Mouse (Mus musculus) heart, embryonic 16.5 days (tissue): ENCODE measurements at regions not wholly inside any gene's neighbourhood (a gene's known extent, or its start where the extent isn't known, plus 50 kb on each side); places are given as distances from the start of the nearest gene placed in this dataset.

Experiments used
- ATAC-seq: fragments of 200-750 bp; cut with Nextera tagmentation; replicated peaks from 2 replicates; pipeline ENCODE4 v1.8.0; 2017; ENCODE audit warnings: moderate number of reproducible peaks; ENCODE audit not compliant: insufficient read depth, low FRiP score; ENCODE audit errors: extremely low read depth
- H3K27ac ChIP-seq: fragments of 300-500 bp; sonication (generic); 2 replicates; pipeline ENCODE4 v1.5.1; 2014; ENCODE audit warnings: mild to moderate bottlenecking, low read length, control low read depth, moderate library complexity
- H3K27me3 ChIP-seq: fragments of 300-500 bp; sonication (generic); 2 replicates; pipeline ENCODE4 v1.6.1; 2014; ENCODE audit warnings: low read length, mixed read lengths; ENCODE audit not compliant: control insufficient read depth, insufficient read depth
- H3K36me3 ChIP-seq: fragments of 300-500 bp; sonication (generic); 2 replicates; pipeline ENCODE4 v1.6.1; 2014; ENCODE audit not compliant: control insufficient read depth, insufficient read depth
- H3K4me1 ChIP-seq: fragments of 300-500 bp; sonication (generic); 2 replicates; pipeline ENCODE4 v1.6.1; 2014; ENCODE audit warnings: low read length, mixed read lengths; ENCODE audit not compliant: control insufficient read depth, insufficient read depth
- H3K4me2 ChIP-seq: fragments of 300-500 bp; sonication (generic); 2 replicates; pipeline ENCODE4 v1.6.1; 2014; ENCODE audit warnings: low read depth, mild to moderate bottlenecking, control low read depth, low read length
- H3K4me3 ChIP-seq: fragments of 300-500 bp; sonication (generic); 2 replicates; pipeline ENCODE4 v1.5.1; 2014; ENCODE audit warnings: mild to moderate bottlenecking, control low read depth, low read length
- H3K9ac ChIP-seq: fragments of 300-500 bp; sonication (generic); 2 replicates; pipeline ENCODE4 v1.6.1; 2014; ENCODE audit warnings: low read length, control low read depth
- H3K9me3 ChIP-seq: fragments of 300-500 bp; sonication (generic); replicated peaks from 2 replicates; pipeline ENCODE4 v1.6.1; 2016; ENCODE audit warnings: low read length; ENCODE audit not compliant: control insufficient read depth
- WGBS: fragments of 180-500 bp; shearing (Covaris S2); extraction: QIAGEN DNeasy Blood & Tissue Kit; methylation state at CpG from one replicate; pipeline ENCODE4 v1.1.7; 2014; 5-methylcytosine and 5-hydroxymethylcytosine counted together

- H3K36me3 ChIP-seq = no peaks in the 10 kb centered on the region
- H3K9me3 ChIP-seq = no peaks in the 10 kb centered on the region
- whole genome bisulfite sequencing = 24% methylated on average over 4 of the region's 5 CpGs
- H3K4me3 ChIP-seq = no peak overlapping the region
- no peak overlapping the region for H3K9ac ChIP-seq
- H3K27ac ChIP-seq = no peak overlapping the region
- no peaks in the 10 kb centered on the region for H3K27me3 ChIP-seq
- H3K4me1 ChIP-seq = no peaks in the 10 kb centered on the region
- no peak for ATAC-seq
- H3K4me2 ChIP-seq = no peak overlapping the region
These were observed 191.8 kb upstream of the Gcfc2 start for GRCm38 (mm10) chr6:81731631-81732030.

DNA sequence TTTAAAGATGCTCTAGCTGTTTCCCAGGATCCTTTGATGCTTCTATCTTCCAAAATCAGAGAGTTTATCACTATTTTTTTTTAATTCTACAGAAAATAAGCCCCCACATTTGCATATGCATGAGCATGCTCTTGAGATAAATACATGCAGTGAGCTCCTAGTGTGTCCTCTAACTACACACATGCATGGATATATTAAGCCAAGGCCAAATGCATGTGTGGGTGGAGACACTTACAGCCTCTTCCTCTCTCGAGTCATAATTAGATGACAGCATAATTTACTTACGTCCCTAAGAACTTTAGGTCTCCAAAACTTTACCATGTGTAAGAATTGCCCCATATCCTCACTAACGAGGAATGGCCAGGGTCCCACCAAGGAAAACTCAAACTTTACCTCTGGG, 189.9 kb upstream of the Gcfc2 start:
- WGBS = 81% methylated on average over 3 of the region's 3 CpGs
- ATAC-seq = no peak
- H3K4me3 ChIP-seq = no peak overlapping the region
- no peaks in the 10 kb centered on the region for H3K4me1 ChIP-seq
- no peak overlapping the region for H3K27ac ChIP-seq
- H3K9ac ChIP-seq = no peak overlapping the region
- H3K36me3 ChIP-seq = no peaks in the 10 kb centered on the region
- no peaks in the 10 kb centered on the region for H3K9me3 ChIP-seq
- H3K27me3 ChIP-seq = no peaks in the 10 kb centered on the region
- H3K4me2 ChIP-seq = no peak overlapping the region

DNA sequence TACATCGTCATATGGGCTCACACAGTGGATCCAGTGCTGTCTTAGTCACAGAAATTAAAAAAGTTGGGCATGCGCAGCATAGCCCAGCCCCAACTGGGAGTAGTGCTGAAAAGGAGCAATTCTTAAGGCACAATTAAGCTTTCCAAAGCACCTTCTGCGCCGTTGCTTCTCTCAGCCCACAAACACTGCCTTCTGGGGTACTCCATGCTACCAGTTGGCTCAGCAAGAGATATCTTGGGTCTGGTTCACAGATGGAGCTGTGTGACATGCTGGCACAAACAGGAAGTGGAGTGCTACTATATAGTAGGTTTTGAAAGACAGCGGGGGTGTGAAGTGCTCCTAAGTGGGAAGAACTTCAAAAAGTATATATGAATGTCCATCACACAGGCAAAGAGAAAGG, 185.0 kb upstream of the Gcfc2 start:
- WGBS = 94% methylated on average over 5 of the region's 5 CpGs
- no peak overlapping the region for H3K4me3 ChIP-seq
- no peak overlapping the region for H3K4me2 ChIP-seq
- ATAC-seq = no peak
- H3K36me3 ChIP-seq = no peaks in the 10 kb centered on the region
- H3K9me3 ChIP-seq = no peaks in the 10 kb centered on the region
- H3K27me3 ChIP-seq = no peaks in the 10 kb centered on the region
- H3K4me1 ChIP-seq = no peaks in the 10 kb centered on the region
- no peak overlapping the region for H3K27ac ChIP-seq
- no peak overlapping the region for H3K9ac ChIP-seq

DNA sequence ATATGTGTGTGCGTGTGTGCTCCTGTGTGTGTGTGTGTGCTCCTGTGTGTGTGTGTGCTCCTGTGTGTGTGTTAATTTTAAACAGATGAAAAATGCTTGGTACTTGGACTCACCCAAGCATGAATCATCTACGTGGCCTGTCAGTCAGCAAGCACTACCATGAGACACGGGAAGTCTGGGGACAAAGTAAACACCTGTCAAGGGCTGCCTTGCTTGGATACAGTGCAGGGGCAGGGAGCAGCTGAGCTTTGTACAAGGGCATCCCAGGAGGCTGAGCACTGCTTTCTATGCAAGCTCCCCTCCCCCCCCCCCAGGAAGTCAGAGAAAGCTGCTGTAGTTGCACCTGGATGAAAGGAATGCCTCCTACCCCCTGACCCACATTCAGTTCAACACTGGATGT, 173.8 kb upstream of the Gcfc2 start:
- no peaks in the 10 kb centered on the region for H3K9me3 ChIP-seq
- H3K4me1 ChIP-seq = no peaks in the 10 kb centered on the region
- H3K4me3 ChIP-seq = no peak overlapping the region
- H3K36me3 ChIP-seq = no peaks in the 10 kb centered on the region
- no peak overlapping the region for H3K9ac ChIP-seq
- no peaks in the 10 kb centered on the region for H3K27me3 ChIP-seq
- no peak overlapping the region for H3K27ac ChIP-seq
- H3K4me2 ChIP-seq = no peak overlapping the region
- 45% methylated on average over 3 of the region's 3 CpGs for WGBS
- ATAC-seq = no peak

DNA sequence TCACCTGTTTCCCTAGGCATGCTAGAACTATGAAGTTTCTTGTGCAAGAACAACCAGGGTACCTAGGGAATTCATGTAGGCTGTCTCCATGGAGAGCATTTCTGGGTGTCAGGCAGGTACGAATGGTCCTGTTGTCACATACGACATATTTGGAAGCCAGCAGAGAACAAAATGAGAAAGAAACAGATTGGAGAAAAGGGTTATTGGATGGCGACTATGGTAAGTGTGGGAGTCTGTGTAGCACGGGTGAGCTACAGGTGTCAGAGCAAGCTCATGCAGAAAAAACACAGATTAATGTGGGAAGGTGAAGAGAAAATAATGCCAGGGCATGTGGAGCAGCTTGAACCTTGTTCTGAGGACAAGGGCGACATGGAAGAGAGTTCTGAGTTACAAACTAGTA, 171.8 kb upstream of the Gcfc2 start:
- no peak overlapping the region for H3K9ac ChIP-seq
- WGBS = 90% methylated on average over 5 of the region's 5 CpGs
- no peak overlapping the region for H3K4me2 ChIP-seq
- no peak for ATAC-seq
- H3K4me3 ChIP-seq = no peak overlapping the region
- no peaks in the 10 kb centered on the region for H3K36me3 ChIP-seq
- no peaks in the 10 kb centered on the region for H3K4me1 ChIP-seq
- no peak overlapping the region for H3K27ac ChIP-seq
- H3K27me3 ChIP-seq = no peaks in the 10 kb centered on the region
- no peaks in the 10 kb centered on the region for H3K9me3 ChIP-seq

DNA sequence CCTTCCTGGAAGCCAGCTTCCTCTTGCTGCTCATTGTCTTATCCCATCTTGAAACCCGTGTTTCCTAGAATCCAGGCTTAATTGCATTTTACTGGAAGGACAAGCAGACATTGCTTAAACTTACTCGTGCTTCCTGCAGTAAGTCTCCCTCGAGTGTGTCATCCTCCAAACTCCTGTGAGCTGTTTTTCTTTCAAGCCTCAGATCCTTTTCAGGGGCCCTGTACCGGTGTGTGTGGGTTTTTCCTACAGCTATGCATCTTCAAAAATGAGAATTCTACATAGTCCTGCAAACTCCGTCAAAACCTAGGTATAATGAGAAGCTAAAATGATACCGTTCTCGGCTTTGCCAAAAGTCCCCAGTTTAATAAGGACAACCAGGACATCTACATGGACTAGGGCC, 167.2 kb upstream of the Gcfc2 start:
- no peaks in the 10 kb centered on the region for H3K27me3 ChIP-seq
- H3K4me1 ChIP-seq = no peaks in the 10 kb centered on the region
- H3K4me2 ChIP-seq = no peak overlapping the region
- H3K9ac ChIP-seq = no peak overlapping the region
- no peaks in the 10 kb centered on the region for H3K9me3 ChIP-seq
- H3K36me3 ChIP-seq = no peaks in the 10 kb centered on the region
- 76% methylated on average over 7 of the region's 7 CpGs for WGBS
- no peak overlapping the region for H3K27ac ChIP-seq
- H3K4me3 ChIP-seq = no peak overlapping the region
- no peak for ATAC-seq

GRCm38 (mm10) chr6:81758876-81759275, 164.6 kb upstream of the Gcfc2 start:
- Histone ChIP-seq H3K36me3 (no peaks in the 10 kb centered on the region), H3K27me3 (no peaks in the 10 kb centered on the region), H3K9me3 (no peaks in the 10 kb centered on the region), H3K27ac (no peak overlapping the region), H3K9ac (no peak overlapping the region), H3K4me1 (no peaks in the 10 kb centered on the region), H3K4me3 (no peak overlapping the region), H3K4me2 (no peak overlapping the region)
- ATAC-seq = no peak
- 74% methylated on average over 5 of the region's 5 CpGs for WGBS

DNA sequence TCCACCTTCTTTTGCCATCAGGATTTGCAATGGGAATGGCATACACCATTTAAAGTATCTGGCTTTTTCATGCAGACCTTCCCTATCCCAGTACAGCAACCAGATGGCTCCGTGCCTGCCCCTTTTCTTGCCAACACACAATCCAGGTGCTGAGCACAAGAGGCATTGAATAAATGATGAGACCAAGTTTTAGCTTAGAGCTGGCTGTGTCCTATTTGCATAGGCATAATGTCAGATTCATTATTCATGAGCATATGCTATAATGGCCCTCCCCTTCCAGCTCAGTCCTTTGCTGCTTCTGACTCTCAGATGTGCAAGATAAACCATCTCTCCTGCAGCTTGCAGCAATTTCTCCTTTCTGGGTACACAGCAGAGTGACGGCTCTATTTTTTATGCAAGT, 163.3 kb upstream of the Gcfc2 start:
- Histone ChIP-seq H3K9me3 (no peaks in the 10 kb centered on the region), H3K4me3 (no peak overlapping the region), H3K27me3 (no peaks in the 10 kb centered on the region), H3K4me2 (no peak overlapping the region), H3K4me1 (no peaks in the 10 kb centered on the region), H3K36me3 (no peaks in the 10 kb centered on the region), H3K9ac (no peak overlapping the region), H3K27ac (no peak overlapping the region)
- 92% methylated on average over 2 of the region's 2 CpGs for WGBS
- ATAC-seq = no peak

DNA sequence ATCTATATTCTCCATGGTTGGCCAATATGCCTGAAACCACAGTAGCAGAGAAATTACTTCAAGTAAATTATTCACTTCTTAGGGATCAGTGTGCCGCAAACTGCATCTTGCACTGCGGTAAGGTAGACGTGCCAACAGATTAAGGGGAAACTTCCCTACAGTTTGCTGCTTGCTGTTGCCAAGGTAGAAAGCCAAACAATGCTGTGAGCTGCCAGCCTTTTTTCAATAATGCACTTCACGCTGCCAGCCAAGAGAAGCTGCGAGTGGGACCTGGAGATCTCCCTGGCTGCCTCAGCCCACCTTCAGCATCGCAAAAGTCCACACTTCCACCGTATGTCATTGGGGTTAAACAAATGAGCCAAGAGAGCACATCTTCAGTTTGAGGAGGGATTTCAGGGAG, 157.6 kb upstream of the Gcfc2 start:
- H3K27ac ChIP-seq = no peak overlapping the region
- 65% methylated on average over 7 of the region's 7 CpGs for WGBS
- H3K4me2 ChIP-seq = peak overlapping the region; percentile 9
- ATAC-seq = no peak
- H3K4me3 ChIP-seq = no peak overlapping the region
- H3K36me3 ChIP-seq = no peaks in the 10 kb centered on the region
- H3K9me3 ChIP-seq = no peaks in the 10 kb centered on the region
- H3K4me1 ChIP-seq = peaks cover 13% of the 10 kb centered on the region
- no peak overlapping the region for H3K9ac ChIP-seq
- peaks cover 10% of the 10 kb centered on the region for H3K27me3 ChIP-seq

DNA sequence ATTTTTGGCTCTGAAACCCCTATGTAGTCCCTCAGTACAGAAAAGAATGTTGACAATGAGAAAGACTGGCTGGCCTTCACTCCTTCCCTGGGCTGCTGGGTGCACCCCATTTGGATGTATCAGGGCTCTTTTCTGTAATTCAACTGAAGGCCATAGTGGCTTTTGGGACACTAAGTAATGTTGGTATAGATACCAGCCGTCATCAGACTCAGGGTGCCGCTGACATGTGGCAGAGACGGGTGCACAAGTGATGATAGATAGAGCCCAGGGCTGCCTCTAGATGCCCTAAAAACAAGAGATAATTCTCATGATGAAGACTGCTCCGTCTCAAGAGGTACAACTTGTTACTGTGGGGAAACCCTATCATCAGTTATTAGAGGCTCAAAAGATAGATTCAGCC, 156.7 kb upstream of the Gcfc2 start:
- 45% methylated on average over 4 of the region's 4 CpGs for WGBS
- H3K36me3 ChIP-seq = no peaks in the 10 kb centered on the region
- H3K4me3 ChIP-seq = no peak overlapping the region
- H3K27me3 ChIP-seq = peaks cover 10% of the 10 kb centered on the region
- H3K9me3 ChIP-seq = no peaks in the 10 kb centered on the region
- peak; percentile 88 for ATAC-seq
- H3K27ac ChIP-seq = 0 out of 2 replicates have a peak overlapping the region, but pooled peaks have one; percentile 39
- H3K9ac ChIP-seq = no peak overlapping the region
- peaks cover 13% of the 10 kb centered on the region for H3K4me1 ChIP-seq
- H3K4me2 ChIP-seq = 0 out of 2 replicates have a peak overlapping the region, but pooled peaks have one; percentile 12
